Mouse (Mus musculus) cerebellum, adult 11 months (tissue): ENCODE measurements around the gene Bcor.

Experiments used
- DNase-seq: peaks from one replicate; pipeline ENCODE4 v3.0.0; 2022

Bcor gene

GRCm38 (mm10) chrX:12159981-12160656, at the start of gene Bcor:
Gene Bcor, minus strand, starts transcription at chrX:12160355.
- no peak for DNase-seq

- DNase-seq, result no peak
These were observed 42.8 kb upstream of the Bcor start for GRCm38 (mm10) chrX:12202951-12203350.

GRCm38 (mm10) chrX:12201111-12201510, 41.0 kb upstream of the Bcor start:
- no peak for DNase-seq

- DNase-seq, result no peak
These were observed 35.2 kb upstream of the Bcor start for GRCm38 (mm10) chrX:12195234-12195919.

GRCm38 (mm10) chrX:12192343-12192742, 32.2 kb upstream of the Bcor start:
- DNase-seq, result no peak

- DNase-seq, result no peak
These were observed 29.4 kb upstream of the Bcor start for GRCm38 (mm10) chrX:12189511-12189910.

- no peak for DNase-seq
These were observed 15.2 kb upstream of the Bcor start for GRCm38 (mm10) chrX:12175198-12175960.

GRCm38 (mm10) chrX:12170128-12170527, 10.0 kb upstream of the Bcor start:
- DNase-seq, result no peak

GRCm38 (mm10) chrX:12164591-12165529, 4.7 kb upstream of the Bcor start:
- no peak for DNase-seq

GRCm38 (mm10) chrX:12159534-12159881, 647 bp downstream of the Bcor start:
- DNase-seq, result no peak

GRCm38 (mm10) chrX:12158821-12159533, 1.2 kb downstream of the Bcor start:
- DNase-seq, result no peak

- DNase-seq, result no peak
These were observed 1.8 kb downstream of the Bcor start for GRCm38 (mm10) chrX:12158244-12158820.

- DNase-seq, result no peak
These were observed 2.7 kb downstream of the Bcor start for GRCm38 (mm10) chrX:12157331-12157930.

- DNase-seq, result no peak
These were observed 4.3 kb downstream of the Bcor start for GRCm38 (mm10) chrX:12155842-12156291.

GRCm38 (mm10) chrX:12155068-12155840, 4.9 kb downstream of the Bcor start:
- DNase-seq, result no peak

GRCm38 (mm10) chrX:12153141-12154095, 6.7 kb downstream of the Bcor start:
- DNase-seq, result no peak

- DNase-seq, result no peak
These were observed 7.9 kb downstream of the Bcor start for GRCm38 (mm10) chrX:12151996-12152904.
